Comparison of ENCODE assay signal across 8 mouse cellular contexts in genomic region chr2:11547609-11548008, GRCm38 (mm10). TPM values are rescaled to one million over a fixed set of nuclear protein-coding genes. Genes with fewer than 3 reads are reported as not detected.
DNase-seq lines count a peak whose midpoint lies in the region; ATAC-seq and TF ChIP-seq lines count a peak whose summit lies in the region.

No protein-coding gene starts in this region.

- no peak overlapping the region for H3K27ac ChIP-seq in spleen, adult 2 months (ENCODE audit: insufficient read depth, low read length)
- H3K27ac ChIP-seq in liver, embryonic 16.5 days (ENCODE audit: low read length) = no peak overlapping the region
- no peak overlapping the region for H3K27ac ChIP-seq in forebrain, embryonic 12.5 days

- WGBS in spleen, adult 2 months = 48% methylated on average over 2 of the region's 2 CpGs
- 15% methylated on average over 2 of the region's 2 CpGs for WGBS in liver, embryonic 16.5 days (ENCODE audit: insufficient replicate concordance)
- WGBS in forebrain, embryonic 12.5 days = 67% methylated on average over 2 of the region's 2 CpGs

- no peak for TF ChIP-seq POLR2A in spleen, adult 2 months (IDR thresholded peaks at IDR 0.05; ENCODE audit: low read depth, low read length)

- H3K4me2 ChIP-seq in liver, embryonic 16.5 days (ENCODE audit: low read depth, low read length) = no peak overlapping the region
- no peak overlapping the region for H3K4me2 ChIP-seq in forebrain, embryonic 12.5 days

- TF ChIP-seq CTCF in spleen, adult 2 months (IDR thresholded peaks at IDR 0.05; ENCODE audit: extremely low read depth, insufficient read depth, insufficient read length, insufficient replicate concordance) = peak; percentile 38; the same call in 1 of the 2 replicates

- H3K27me3 ChIP-seq in spleen, adult 2 months (ENCODE audit: control insufficient read depth, insufficient read depth, low read length) = no peaks in the 10 kb centered on the region
- H3K27me3 ChIP-seq in liver, embryonic 16.5 days (ENCODE audit: control insufficient read depth, insufficient read depth, low read depth, low read length) = peaks cover under 1% of the 10 kb centered on the region
- H3K27me3 ChIP-seq in forebrain, embryonic 12.5 days = peaks cover 17% of the 10 kb centered on the region

- H3K4me3 ChIP-seq in spleen, adult 2 months (ENCODE audit: extremely low read depth, insufficient read depth, insufficient read length) = no peak overlapping the region
- no peak overlapping the region for H3K4me3 ChIP-seq in liver, embryonic 16.5 days (ENCODE audit: low read depth, low read length)
- H3K4me3 ChIP-seq in forebrain, embryonic 12.5 days (replicated peaks) = no peak overlapping the region

- peaks cover 29% of the 10 kb centered on the region; the same call in 1 of the 2 replicates for H3K4me1 ChIP-seq in spleen, adult 2 months (ENCODE audit: control insufficient read depth, insufficient read depth, insufficient read length)
- H3K4me1 ChIP-seq in liver, embryonic 16.5 days (ENCODE audit: control insufficient read depth, low read depth, low read length) = no peaks in the 10 kb centered on the region; the same call in 1 of the 2 replicates
- peaks cover 6% of the 10 kb centered on the region; the same call in 1 of the 2 replicates for H3K4me1 ChIP-seq in forebrain, embryonic 12.5 days

- no peak overlapping the region for H3K9ac ChIP-seq in liver, embryonic 16.5 days (ENCODE audit: low read depth, low read length)
- H3K9ac ChIP-seq in forebrain, embryonic 12.5 days = no peak overlapping the region

- peak; percentile 22; the same call in 1 of the 2 replicates for ATAC-seq in liver, embryonic 16.5 days (ENCODE audit: low read depth)
- ATAC-seq in forebrain, embryonic 12.5 days (ENCODE audit: low FRiP score) = no peak

- no peaks in the 10 kb centered on the region for H3K9me3 ChIP-seq in liver, embryonic 16.5 days (replicated peaks; ENCODE audit: control insufficient read depth, low read length)
- no peaks in the 10 kb centered on the region for H3K9me3 ChIP-seq in forebrain, embryonic 12.5 days

- no peaks in the 10 kb centered on the region for H3K36me3 ChIP-seq in spleen, adult 2 months (ENCODE audit: control insufficient read depth, insufficient read depth, low read length)
- H3K36me3 ChIP-seq in liver, embryonic 16.5 days (ENCODE audit: control insufficient read depth, insufficient read depth) = no peaks in the 10 kb centered on the region
- H3K36me3 ChIP-seq in forebrain, embryonic 12.5 days (replicated peaks) = no peaks in the 10 kb centered on the region

- peak; percentile 35 for DNase-seq in embryo, embryonic 10.5 days (ENCODE audit: low spot score)
- DNase-seq in embryo, embryonic 11 days = no peak
- peak; percentile 31 to 54 for DNase-seq in spleen, adult 2 months (ENCODE audit: low read depth in 1 of 2, low spot score in 2 of 2)
- DNase-seq in spleen, postnatal 4 days (ENCODE audit: low spot score in 2 of 2) = no peak
- peak; percentile 43 to 62 for DNase-seq in thymus, postnatal 36 days
- no peak for DNase-seq in layer of hippocampus, adult 11-12 months (ENCODE audit: low spot score)

RNA-seq across cellular contexts. Expression of gene Pfkfb3, which starts 6.3 kb away (rescaled TPM):
- polyA plus RNA-seq in spleen, adult 2 months (2012; rRNA removed) = 20.6 and 22.0 TPM in 2 replicates
- 5.8 and 6.1 TPM in 2 replicates for polyA plus RNA-seq in liver, embryonic 16.5 days (2015; fragmentation: Nextera tagmentation; extraction: Ambion mirVana)
- 19.6 and 20.8 TPM in 2 replicates for polyA plus RNA-seq in forebrain, embryonic 12.5 days (2016; fragmentation: Nextera tagmentation; extraction: Ambion mirVana)

RNA-seq across cellular contexts. Expression of gene Rbm17, which starts 56.3 kb away (rescaled TPM):
- 37.7 and 38.9 TPM in 2 replicates for polyA plus RNA-seq in spleen, adult 2 months (2012; rRNA removed)
- polyA plus RNA-seq in liver, embryonic 16.5 days (2015; fragmentation: Nextera tagmentation; extraction: Ambion mirVana) = 43.9 and 48.7 TPM in 2 replicates
- polyA plus RNA-seq in forebrain, embryonic 12.5 days (2016; fragmentation: Nextera tagmentation; extraction: Ambion mirVana) = 187 and 188 TPM in 2 replicates

Comparison
In these comparisons a context has a peak if more than half of its experiments do, and no peak if none do; other contexts are left out.
1. DNase-seq: peak in embryo, embryonic 10.5 days (single experiment), spleen, adult 2 months (2 of 2) and thymus, postnatal 36 days (2 of 2); none in embryo, embryonic 11 days (single experiment), spleen, postnatal 4 days (0 of 2) and layer of hippocampus, adult 11-12 months (single experiment).